Mouse (Mus musculus) embryonic facial prominence, embryonic 12.5 days (tissue): ENCODE results near the gene Trappc2. TPM values are rescaled to one million over a fixed set of nuclear protein-coding genes. Genes with fewer than 3 reads are reported as not detected.
A peak's percentile ranks its signal among the peaks of the same experiment; 100 is the strongest.

Experiments used
- ATAC-seq: fragments of 200-750 bp; cut with Nextera tagmentation; 2 replicates; pipeline ENCODE4 v1.8.0; 2017; ENCODE audit not compliant: insufficient number of reproducible peaks, insufficient read depth, low FRiP score, low TSS enrichment
- H3K27ac ChIP-seq: fragments of 300-500 bp; sonication (generic); 2 replicates; pipeline ENCODE4 v1.5.1; 2016; ENCODE audit warnings: mild to moderate bottlenecking
- H3K27me3 ChIP-seq: fragments of 300-500 bp; sonication (generic); 2 replicates; pipeline ENCODE4 v1.6.1; 2016; ENCODE audit warnings: mild to moderate bottlenecking, moderate library complexity
- H3K36me3 ChIP-seq: fragments of 300-500 bp; sonication (generic); 2 replicates; pipeline ENCODE4 v1.6.1; 2016; ENCODE audit warnings: mild to moderate bottlenecking
- H3K4me1 ChIP-seq: fragments of 300-500 bp; sonication (generic); 2 replicates; pipeline ENCODE4 v1.6.1; 2016
- H3K4me2 ChIP-seq: fragments of 300-500 bp; sonication (generic); replicated peaks from 2 replicates; pipeline ENCODE4 v1.6.1; 2016; ENCODE audit warnings: mild to moderate bottlenecking, moderate library complexity
- H3K4me3 ChIP-seq: fragments of 300-500 bp; sonication (generic); 2 replicates; pipeline ENCODE4 v1.5.1; 2016; ENCODE audit warnings: mild to moderate bottlenecking
- H3K9ac ChIP-seq: fragments of 300-500 bp; sonication (generic); 2 replicates; pipeline ENCODE4 v1.6.1; 2016; ENCODE audit warnings: mild to moderate bottlenecking, moderate library complexity
- H3K9me3 ChIP-seq: fragments of 300-500 bp; sonication (generic); 2 replicates; pipeline ENCODE4 v1.6.1; 2016; ENCODE audit warnings: mild to moderate bottlenecking, moderate library complexity
- WGBS: fragments of 180-500 bp; shearing (Covaris S2); methylation state at CpG from one replicate; pipeline ENCODE4 v1.1.7; 2016; 5-methylcytosine and 5-hydroxymethylcytosine counted together
- polyA plus RNA-seq: library from polyadenylated mRNA; unstranded; fragments of >200 nt; fragmentation: Nextera tagmentation; extraction: Ambion mirVana; gene quantifications from 2 replicates; pipeline ENCODE4 v1.2.1, GENCODE M21; 2016

Trappc2 gene
- 29.8 and 31.2 TPM in 2 replicates for polyA plus RNA-seq

- ATAC-seq: peak; percentile 59
- H3K9me3 ChIP-seq: no peaks in the 10 kb centered on the region
- H3K27me3 ChIP-seq: peaks cover 21% of the 10 kb centered on the region; the same call in 1 of the 2 replicates
- H3K27ac ChIP-seq: peak within 1 kb of the TSS; percentile 63; the same call in 1 of the 2 replicates
- peak within 1 kb of the TSS; percentile 52 for H3K4me2 ChIP-seq
- 10% methylated on average over 36 of the region's 36 CpGs for WGBS
- peak within 1 kb of the TSS; percentile 56 for H3K4me3 ChIP-seq
- no peaks in the 10 kb centered on the region for H3K4me1 ChIP-seq
- peak within 1 kb of the TSS; percentile 75 for H3K9ac ChIP-seq
- no peaks in the 10 kb centered on the region for H3K36me3 ChIP-seq
These were observed at the start of gene Trappc2 for GRCm38 (mm10) chrX:166440036-166440615. Gene Trappc2, plus strand, starts transcription at chrX:166440574.

DNA sequence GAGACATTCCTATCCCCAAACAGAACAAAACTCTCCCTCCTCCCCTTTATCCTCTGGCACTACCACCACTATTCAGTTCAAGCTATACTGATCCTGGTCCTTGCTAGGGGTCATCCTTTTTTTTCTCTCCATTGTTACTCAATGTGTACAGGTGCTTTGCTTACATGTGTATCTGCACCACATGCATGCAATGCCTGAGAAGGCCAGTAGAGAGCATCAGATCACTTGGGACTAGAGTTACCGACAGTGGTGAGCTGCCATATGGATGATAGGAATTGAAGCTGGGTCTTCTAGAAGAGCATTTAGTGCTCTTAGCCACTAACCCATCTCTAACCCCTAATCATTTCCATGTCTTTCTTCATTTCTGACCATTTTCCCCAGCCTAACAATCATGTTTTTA is 46.6 kb upstream of the Trappc2 start:
- Histone ChIP-seq H3K4me1 (no peaks in the 10 kb centered on the region), H3K4me3 (no peak overlapping the region), H3K27me3 (peaks cover 8% of the 10 kb centered on the region; the same call in 1 of the 2 replicates), H3K4me2 (no peak overlapping the region), H3K27ac (no peak overlapping the region), H3K9me3 (no peaks in the 10 kb centered on the region), H3K36me3 (no peaks in the 10 kb centered on the region), H3K9ac (no peak overlapping the region)
- 76% methylated on average over 1 of the region's 1 CpGs for WGBS
- ATAC-seq: no peak

- 0 out of 2 replicates have a peak, but pooled peaks cover 2% of the 10 kb centered on the region for H3K27me3 ChIP-seq
- no peaks in the 10 kb centered on the region for H3K4me1 ChIP-seq
- H3K9ac ChIP-seq: no peak overlapping the region
- H3K9me3 ChIP-seq: no peaks in the 10 kb centered on the region
- no peak overlapping the region for H3K4me3 ChIP-seq
- ATAC-seq: no peak
- H3K36me3 ChIP-seq: no peaks in the 10 kb centered on the region
- no peak overlapping the region for H3K4me2 ChIP-seq
- no peak overlapping the region for H3K27ac ChIP-seq
These were observed 32.5 kb upstream of the Trappc2 start for GRCm38 (mm10) chrX:166407865-166408264.

DNA sequence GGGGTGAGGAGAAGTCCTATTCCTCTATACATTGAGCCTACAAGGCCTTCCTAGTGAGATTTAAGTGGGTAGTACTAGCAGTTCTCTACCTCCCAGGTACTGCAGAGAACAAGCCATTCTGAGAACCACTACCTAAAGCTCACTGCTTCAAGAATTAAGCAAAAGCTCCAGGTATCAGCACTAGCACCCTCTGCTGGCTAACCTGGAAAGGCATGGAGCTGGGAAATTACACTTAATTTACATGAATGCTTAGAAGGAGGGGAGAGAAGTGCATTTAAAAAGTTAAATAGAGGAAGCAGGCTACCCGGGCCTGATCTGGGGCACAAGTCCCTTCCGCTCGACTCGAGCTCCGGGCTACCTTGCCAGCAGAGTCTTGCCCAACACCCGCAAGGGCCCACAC is 24.2 kb upstream of the Trappc2 start:
- no peak overlapping the region for H3K4me3 ChIP-seq
- H3K27me3 ChIP-seq: no peaks in the 10 kb centered on the region
- no peaks in the 10 kb centered on the region for H3K36me3 ChIP-seq
- H3K27ac ChIP-seq: no peak overlapping the region
- no peak for ATAC-seq
- no peak overlapping the region for H3K9ac ChIP-seq
- no peaks in the 10 kb centered on the region for H3K4me1 ChIP-seq
- WGBS: 76% methylated on average over 5 of the region's 6 CpGs
- H3K9me3 ChIP-seq: no peaks in the 10 kb centered on the region
- no peak overlapping the region for H3K4me2 ChIP-seq

GRCm38 (mm10) chrX:166434812-166435211 is 5.6 kb upstream of the Trappc2 start:
- no peaks in the 10 kb centered on the region for H3K4me1 ChIP-seq
- H3K27ac ChIP-seq: no peak overlapping the region
- no peaks in the 10 kb centered on the region for H3K9me3 ChIP-seq
- peaks cover 7% of the 10 kb centered on the region; the same call in 1 of the 2 replicates for H3K27me3 ChIP-seq
- H3K9ac ChIP-seq: no peak overlapping the region
- no peaks in the 10 kb centered on the region for H3K36me3 ChIP-seq
- WGBS: 40% methylated on average over 2 of the region's 2 CpGs
- no peak overlapping the region for H3K4me2 ChIP-seq
- H3K4me3 ChIP-seq: no peak overlapping the region
- no peak for ATAC-seq

- peak within 1 kb of the TSS; percentile 63; the same call in 1 of the 2 replicates for H3K27ac ChIP-seq
- H3K4me1 ChIP-seq: no peaks in the 10 kb centered on the region
- H3K4me3 ChIP-seq: peak within 1 kb of the TSS; percentile 56
- ATAC-seq: peak; percentile 95
- peak within 1 kb of the TSS; percentile 75 for H3K9ac ChIP-seq
- peak within 1 kb of the TSS; percentile 52 for H3K4me2 ChIP-seq
- 11% methylated on average over 44 of the region's 44 CpGs for WGBS
- H3K27me3 ChIP-seq: peaks cover 21% of the 10 kb centered on the region; the same call in 1 of the 2 replicates
- no peaks in the 10 kb centered on the region for H3K9me3 ChIP-seq
- no peaks in the 10 kb centered on the region for H3K36me3 ChIP-seq
These were observed 266 bp downstream of the Trappc2 start, which contains the start of gene Ofd1 for GRCm38 (mm10) chrX:166440616-166441063. Gene Ofd1, minus strand, starts transcription at chrX:166440704.

- WGBS: 84% methylated on average over 3 of the region's 3 CpGs
- no peaks in the 10 kb centered on the region for H3K36me3 ChIP-seq
- no peak overlapping the region for H3K4me3 ChIP-seq
- H3K27me3 ChIP-seq: peaks cover 14% of the 10 kb centered on the region; the same call in 1 of the 2 replicates
- H3K4me2 ChIP-seq: no peak overlapping the region
- no peak overlapping the region for H3K27ac ChIP-seq
- H3K9ac ChIP-seq: no peak overlapping the region
- ATAC-seq: no peak
- no peaks in the 10 kb centered on the region for H3K4me1 ChIP-seq
- H3K9me3 ChIP-seq: no peaks in the 10 kb centered on the region
These were observed 4.2 kb downstream of the Trappc2 start for GRCm38 (mm10) chrX:166444552-166444951.

- Histone ChIP-seq H3K9ac (no peak overlapping the region), H3K36me3 (peaks cover 3% of the 10 kb centered on the region; the same call in 1 of the 2 replicates), H3K4me3 (no peak overlapping the region), H3K27ac (no peak overlapping the region), H3K4me2 (no peak overlapping the region), H3K9me3 (no peaks in the 10 kb centered on the region), H3K4me1 (no peaks in the 10 kb centered on the region), H3K27me3 (no peaks in the 10 kb centered on the region)
- 86% methylated on average over 6 of the region's 6 CpGs for WGBS
- ATAC-seq: no peak
These were observed 13.2 kb downstream of the Trappc2 start for GRCm38 (mm10) chrX:166453532-166453931.

DNA sequence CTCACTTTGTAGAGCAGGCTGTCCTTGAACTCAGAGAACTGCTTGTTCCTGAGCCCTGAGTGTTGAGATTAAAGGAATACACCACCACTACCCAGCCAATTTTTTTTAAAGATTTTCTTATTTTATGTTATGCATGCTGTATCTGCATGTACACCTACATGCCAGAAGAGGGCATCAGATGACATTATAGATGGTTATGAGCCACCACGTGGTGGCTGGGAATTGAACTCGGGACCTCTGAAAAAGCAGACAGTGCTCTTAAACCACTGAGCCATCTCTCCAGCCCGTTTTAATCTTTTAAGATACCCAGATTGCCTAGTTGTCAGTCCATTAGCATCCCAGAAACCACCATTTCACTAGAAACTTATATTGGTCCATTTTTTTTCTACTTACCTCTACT is 14.0 kb downstream of the Trappc2 start:
- Histone ChIP-seq H3K4me2 (no peak overlapping the region), H3K27ac (no peak overlapping the region), H3K27me3 (no peaks in the 10 kb centered on the region), H3K4me3 (no peak overlapping the region), H3K9ac (no peak overlapping the region), H3K36me3 (peaks cover 3% of the 10 kb centered on the region; the same call in 1 of the 2 replicates), H3K4me1 (no peaks in the 10 kb centered on the region), H3K9me3 (no peaks in the 10 kb centered on the region)
- ATAC-seq: no peak
- WGBS: 67% methylated on average over 3 of the region's 3 CpGs

DNA sequence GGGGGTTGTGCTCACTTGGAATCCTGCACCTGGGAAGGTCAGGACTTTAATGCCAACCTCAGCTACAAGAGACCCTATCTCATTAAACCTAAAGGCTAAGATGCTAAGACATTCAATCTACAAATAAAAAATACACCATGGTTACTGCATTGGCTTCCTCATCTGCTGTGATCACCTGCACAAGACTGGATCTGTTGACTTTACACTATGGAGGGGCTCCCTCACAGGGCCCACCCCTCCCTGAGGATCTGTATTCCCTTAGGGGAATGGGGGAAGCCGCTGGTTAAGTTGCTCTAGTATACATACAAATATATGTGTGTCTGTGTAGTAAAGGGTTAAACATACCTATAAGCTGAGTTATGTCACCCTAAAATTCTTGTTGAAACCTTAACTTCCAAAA is 15.2 kb downstream of the Trappc2 start:
- WGBS: 97% methylated on average over 1 of the region's 1 CpGs
- no peak overlapping the region for H3K4me2 ChIP-seq

DNA sequence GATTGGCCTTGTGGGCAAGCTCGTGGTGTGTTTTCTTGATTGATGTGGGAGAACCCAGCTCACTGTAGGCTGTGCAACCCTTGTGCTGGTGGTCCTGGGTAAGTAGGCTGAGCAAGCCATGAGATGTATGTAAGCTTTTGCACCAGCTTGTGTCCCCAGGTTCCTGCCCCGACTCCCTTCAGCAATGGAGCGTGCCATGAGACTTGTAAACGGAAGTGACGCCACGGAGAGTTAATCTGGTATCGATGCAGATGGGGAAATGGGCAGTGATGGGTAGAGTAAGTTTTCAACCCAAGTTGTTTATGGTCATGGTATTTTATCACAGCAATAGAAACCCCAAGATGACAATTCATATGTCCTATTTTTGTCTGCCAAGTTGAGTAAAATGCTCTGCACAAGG is 27.9 kb downstream of the Trappc2 start:
- 0 out of 2 replicates have a peak, but pooled peaks cover 6% of the 10 kb centered on the region for H3K36me3 ChIP-seq
- no peak overlapping the region for H3K4me3 ChIP-seq
- H3K9me3 ChIP-seq: no peaks in the 10 kb centered on the region
- no peaks in the 10 kb centered on the region for H3K4me1 ChIP-seq
- ATAC-seq: no peak
- no peak overlapping the region for H3K4me2 ChIP-seq
- H3K27me3 ChIP-seq: no peaks in the 10 kb centered on the region
- H3K27ac ChIP-seq: no peak overlapping the region
- H3K9ac ChIP-seq: no peak overlapping the region
- WGBS: 95% methylated on average over 7 of the region's 7 CpGs

More for the DNA sequence above, 15.2 kb downstream of the Trappc2 start:
- H3K36me3 ChIP-seq: peaks cover 3% of the 10 kb centered on the region; the same call in 1 of the 2 replicates
- no peak overlapping the region for H3K4me3 ChIP-seq
- H3K4me1 ChIP-seq: no peaks in the 10 kb centered on the region
- no peaks in the 10 kb centered on the region for H3K9me3 ChIP-seq
- H3K9ac ChIP-seq: no peak overlapping the region
- no peak overlapping the region for H3K27ac ChIP-seq
- ATAC-seq: no peak
- H3K27me3 ChIP-seq: no peaks in the 10 kb centered on the region

GRCm38 (mm10) chrX:166472612-166473011 is 32.2 kb downstream of the Trappc2 start:
- no peak overlapping the region for H3K9ac ChIP-seq
- ATAC-seq: no peak
- WGBS: 79% methylated on average over 6 of the region's 6 CpGs
- no peak overlapping the region for H3K4me3 ChIP-seq
- H3K4me1 ChIP-seq: no peaks in the 10 kb centered on the region
- no peak overlapping the region for H3K27ac ChIP-seq
- H3K4me2 ChIP-seq: no peak overlapping the region
- H3K9me3 ChIP-seq: no peaks in the 10 kb centered on the region
- H3K36me3 ChIP-seq: 0 out of 2 replicates have a peak, but pooled peaks cover 6% of the 10 kb centered on the region
- no peaks in the 10 kb centered on the region for H3K27me3 ChIP-seq
